Mouse (Mus musculus): Measurements from ENCODE around the gene Syt7. TPM values are rescaled to one million over a fixed set of nuclear protein-coding genes. Genes with fewer than 3 reads are reported as not detected.

Syt7 gene
- polyA plus RNA-seq, 1 experiment from 2014 or later = 2.1 TPM

DNA sequence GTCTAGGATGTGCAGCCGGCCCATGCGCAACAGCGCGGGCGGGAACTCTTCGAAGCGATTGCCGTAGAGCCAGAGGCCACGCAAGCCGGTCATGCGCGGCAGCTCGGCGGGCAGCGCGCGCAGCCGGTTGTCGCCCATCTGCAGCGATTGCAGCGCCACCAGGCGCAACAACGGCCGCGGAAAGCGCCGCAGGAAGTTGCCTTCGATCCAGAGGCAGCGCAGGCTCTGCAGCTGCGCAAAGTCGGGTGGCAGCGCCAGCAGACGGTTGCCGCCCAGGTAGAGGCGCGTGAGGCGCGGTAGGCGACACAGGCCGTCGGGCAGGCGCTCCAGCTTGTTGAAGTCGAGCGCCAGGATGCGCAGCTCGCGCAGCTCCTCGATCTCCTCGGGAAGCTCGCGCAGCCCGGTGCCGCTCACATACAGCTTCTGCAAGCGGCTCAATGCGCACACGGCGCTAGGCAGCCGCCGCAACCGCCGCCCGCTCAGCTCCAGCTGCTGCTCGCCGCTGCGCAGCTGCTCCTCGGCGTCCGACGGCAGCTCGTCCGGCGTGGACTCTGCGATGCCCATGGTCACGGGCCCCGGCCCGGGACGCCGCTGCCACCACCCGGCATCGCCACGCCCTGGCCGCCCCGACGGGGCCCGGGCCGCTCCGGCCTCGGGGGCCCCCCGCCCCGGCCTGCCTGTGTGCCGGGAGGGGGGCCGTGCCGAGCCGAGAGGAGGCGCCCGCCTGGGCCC is 68.0 kb downstream of the Syt7 start, which contains the start of gene Lrrc10b:
Gene Lrrc10b, minus strand, starts transcription at position 722 of the 732 bp plus-strand sequence.
- Histone ChIP-seq H3K27ac (ENCODE audit: low read depth, low read length) (no peak within 1 kb of the TSS), H3K27me3 (ENCODE audit: control insufficient read depth, insufficient read depth, low read length) (peaks cover 52% of the 10 kb centered on the region), H3K4me1 (ENCODE audit: control insufficient read depth, insufficient read depth, low read length) (peaks cover 17% of the 10 kb centered on the region; the same call in 1 of the 2 replicates), H3K4me2 (replicated peaks; ENCODE audit: low read depth, low read length) (peak within 1 kb of the TSS; percentile 97), H3K9me3 (ENCODE audit: control insufficient read depth, low read length) (no peaks in the 10 kb centered on the region), H3K36me3 (ENCODE audit: control insufficient read depth, insufficient read depth, low read length) (no peaks in the 10 kb centered on the region), H3K9ac (ENCODE audit: low read depth, low read length) (peak within 1 kb of the TSS; percentile 45), H3K4me3 (ENCODE audit: low read length) (peak within 1 kb of the TSS; percentile 50)
- under 1% methylated on average over 81 of the region's 96 CpGs for WGBS
- peak; percentile 45 for ATAC-seq (ENCODE audit: low FRiP score, low TSS enrichment)

GRCm38 (mm10) chr19:10457484-10457800 is 68.6 kb downstream of the Syt7 start:
- WGBS = 0% methylated on average over 26 of the region's 34 CpGs
- peaks cover 51% of the 10 kb centered on the region for H3K27me3 ChIP-seq (ENCODE audit: control insufficient read depth, insufficient read depth, low read length)
- H3K4me3 ChIP-seq (ENCODE audit: low read length) = peak overlapping the region; percentile 50
- peak overlapping the region; percentile 45; the same call in 1 of the 2 replicates for H3K9ac ChIP-seq (ENCODE audit: low read depth, low read length)
- no peak overlapping the region for H3K27ac ChIP-seq (ENCODE audit: low read depth, low read length)
- H3K9me3 ChIP-seq (ENCODE audit: control insufficient read depth, low read length) = no peaks in the 10 kb centered on the region
- peaks cover 23% of the 10 kb centered on the region; the same call in 1 of the 2 replicates for H3K4me1 ChIP-seq (ENCODE audit: control insufficient read depth, insufficient read depth, low read length)
- peak; percentile 93 for ATAC-seq (ENCODE audit: low FRiP score, low TSS enrichment)
- H3K36me3 ChIP-seq (ENCODE audit: control insufficient read depth, insufficient read depth, low read length) = no peaks in the 10 kb centered on the region
- peak overlapping the region; percentile 97 for H3K4me2 ChIP-seq (replicated peaks; ENCODE audit: low read depth, low read length)

DNA sequence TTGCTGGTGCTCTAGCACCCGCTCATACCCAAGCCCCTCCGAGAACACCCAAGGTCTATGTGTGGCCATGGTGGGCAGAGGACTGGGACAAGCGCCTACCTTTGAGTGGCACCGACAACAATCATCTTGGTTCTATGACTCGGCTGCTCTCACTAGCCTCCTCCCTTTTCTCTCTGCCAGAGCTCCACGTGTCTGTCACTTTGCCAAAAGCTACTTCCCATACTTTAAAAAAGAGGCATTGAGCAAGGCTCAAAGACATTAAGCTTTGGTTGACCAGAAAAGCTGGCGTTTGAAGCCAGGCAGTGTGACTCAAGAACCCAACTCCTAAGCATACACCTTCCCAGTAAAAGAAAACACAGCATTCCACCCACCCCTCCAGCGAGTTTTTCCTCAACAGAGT is 69.2 kb downstream of the Syt7 start:
- Histone ChIP-seq H3K4me2 (replicated peaks; ENCODE audit: low read depth, low read length) (peak overlapping the region; percentile 97), H3K27me3 (ENCODE audit: control insufficient read depth, insufficient read depth, low read length) (peaks cover 51% of the 10 kb centered on the region), H3K9ac (ENCODE audit: low read depth, low read length) (no peak overlapping the region), H3K4me1 (ENCODE audit: control insufficient read depth, insufficient read depth, low read length) (peaks cover 23% of the 10 kb centered on the region; the same call in 1 of the 2 replicates), H3K36me3 (ENCODE audit: control insufficient read depth, insufficient read depth, low read length) (no peaks in the 10 kb centered on the region), H3K9me3 (ENCODE audit: control insufficient read depth, low read length) (no peaks in the 10 kb centered on the region), H3K27ac (ENCODE audit: low read depth, low read length) (no peak overlapping the region), H3K4me3 (ENCODE audit: low read length) (peak overlapping the region; percentile 50)
- WGBS = 24% methylated on average over 8 of the region's 8 CpGs
- peak; percentile 10 for ATAC-seq (ENCODE audit: low FRiP score, low TSS enrichment)

- ATAC-seq (ENCODE audit: low FRiP score, low TSS enrichment) = no peak
- Histone ChIP-seq H3K9me3 (ENCODE audit: control insufficient read depth, low read length) (no peaks in the 10 kb centered on the region), H3K4me2 (replicated peaks; ENCODE audit: low read depth, low read length) (no peak overlapping the region), H3K4me3 (ENCODE audit: low read length) (no peak overlapping the region), H3K9ac (ENCODE audit: low read depth, low read length) (no peak overlapping the region), H3K27me3 (ENCODE audit: control insufficient read depth, insufficient read depth, low read length) (peaks cover 49% of the 10 kb centered on the region), H3K4me1 (ENCODE audit: control insufficient read depth, insufficient read depth, low read length) (peaks cover 23% of the 10 kb centered on the region; the same call in 1 of the 2 replicates), H3K27ac (ENCODE audit: low read depth, low read length) (no peak overlapping the region), H3K36me3 (ENCODE audit: control insufficient read depth, insufficient read depth, low read length) (no peaks in the 10 kb centered on the region)
- 57% methylated on average over 11 of the region's 11 CpGs for WGBS
These were observed 71.0 kb downstream of the Syt7 start for GRCm38 (mm10) chr19:10459907-10460306.

- WGBS = 27% methylated on average over 7 of the region's 7 CpGs
- ATAC-seq (ENCODE audit: low FRiP score, low TSS enrichment) = no peak
- Histone ChIP-seq H3K4me2 (replicated peaks; ENCODE audit: low read depth, low read length) (no peak overlapping the region), H3K9ac (ENCODE audit: low read depth, low read length) (no peak overlapping the region), H3K36me3 (ENCODE audit: control insufficient read depth, insufficient read depth, low read length) (no peaks in the 10 kb centered on the region), H3K9me3 (ENCODE audit: control insufficient read depth, low read length) (no peaks in the 10 kb centered on the region), H3K27ac (ENCODE audit: low read depth, low read length) (no peak overlapping the region), H3K27me3 (ENCODE audit: control insufficient read depth, insufficient read depth, low read length) (peaks cover 34% of the 10 kb centered on the region), H3K4me3 (ENCODE audit: low read length) (no peak overlapping the region), H3K4me1 (ENCODE audit: control insufficient read depth, insufficient read depth, low read length) (peaks cover 14% of the 10 kb centered on the region; the same call in 1 of the 2 replicates)
These were observed 72.7 kb downstream of the Syt7 start for GRCm38 (mm10) chr19:10461584-10461983.

DNA sequence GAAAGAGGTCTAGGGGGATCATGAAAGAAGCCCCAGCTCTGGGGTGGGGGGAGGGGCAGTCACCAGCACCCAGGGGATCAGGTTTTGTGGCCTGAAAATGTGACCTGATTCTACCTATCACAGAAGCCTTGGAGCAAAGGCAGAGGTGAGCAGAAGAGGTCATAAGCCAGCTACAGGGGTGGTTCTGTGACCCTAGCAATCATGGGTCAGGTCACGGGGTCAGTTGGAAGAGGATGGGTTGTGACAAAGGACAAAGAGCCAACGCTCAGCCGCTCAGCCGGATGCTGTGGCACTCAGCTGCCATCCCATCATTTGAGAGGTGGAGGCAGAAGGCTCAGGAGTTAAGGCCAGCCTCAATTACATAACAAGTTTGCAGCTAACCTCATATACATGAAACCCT is 75.5 kb downstream of the Syt7 start:
- peaks cover 7% of the 10 kb centered on the region; the same call in 1 of the 2 replicates for H3K27me3 ChIP-seq (ENCODE audit: control insufficient read depth, insufficient read depth, low read length)
- no peak overlapping the region for H3K4me2 ChIP-seq (replicated peaks; ENCODE audit: low read depth, low read length)
- 33% methylated on average over 4 of the region's 4 CpGs for WGBS
- no peaks in the 10 kb centered on the region for H3K9me3 ChIP-seq (ENCODE audit: control insufficient read depth, low read length)
- H3K4me3 ChIP-seq (ENCODE audit: low read length) = no peak overlapping the region
- H3K9ac ChIP-seq (ENCODE audit: low read depth, low read length) = no peak overlapping the region
- H3K27ac ChIP-seq (ENCODE audit: low read depth, low read length) = no peak overlapping the region
- H3K4me1 ChIP-seq (ENCODE audit: control insufficient read depth, insufficient read depth, low read length) = 0 out of 2 replicates have a peak, but pooled peaks cover 7% of the 10 kb centered on the region
- H3K36me3 ChIP-seq (ENCODE audit: control insufficient read depth, insufficient read depth, low read length) = no peaks in the 10 kb centered on the region
- ATAC-seq (ENCODE audit: low FRiP score, low TSS enrichment) = no peak

GRCm38 (mm10) chr19:10469171-10469658 is 80.3 kb downstream of the Syt7 start:
- Histone ChIP-seq H3K9me3 (ENCODE audit: control insufficient read depth, low read length) (no peaks in the 10 kb centered on the region), H3K4me2 (replicated peaks; ENCODE audit: low read depth, low read length) (no peak overlapping the region), H3K4me1 (ENCODE audit: control insufficient read depth, insufficient read depth, low read length) (no peaks in the 10 kb centered on the region), H3K9ac (ENCODE audit: low read depth, low read length) (no peak overlapping the region), H3K4me3 (ENCODE audit: low read length) (no peak overlapping the region), H3K27ac (ENCODE audit: low read depth, low read length) (no peak overlapping the region), H3K36me3 (ENCODE audit: control insufficient read depth, insufficient read depth, low read length) (no peaks in the 10 kb centered on the region), H3K27me3 (ENCODE audit: control insufficient read depth, insufficient read depth, low read length) (no peaks in the 10 kb centered on the region)
- 29% methylated on average over 8 of the region's 8 CpGs for WGBS
- ATAC-seq (ENCODE audit: low FRiP score, low TSS enrichment) = peak; percentile 55

GRCm38 (mm10) chr19:10472958-10473357 is 84.1 kb downstream of the Syt7 start:
- Histone ChIP-seq H3K9me3 (ENCODE audit: control insufficient read depth, low read length) (no peaks in the 10 kb centered on the region), H3K4me3 (ENCODE audit: low read length) (no peak overlapping the region), H3K36me3 (ENCODE audit: control insufficient read depth, insufficient read depth, low read length) (no peaks in the 10 kb centered on the region), H3K9ac (ENCODE audit: low read depth, low read length) (no peak overlapping the region), H3K4me1 (ENCODE audit: control insufficient read depth, insufficient read depth, low read length) (no peaks in the 10 kb centered on the region), H3K27ac (ENCODE audit: low read depth, low read length) (no peak overlapping the region), H3K4me2 (replicated peaks; ENCODE audit: low read depth, low read length) (no peak overlapping the region), H3K27me3 (ENCODE audit: control insufficient read depth, insufficient read depth, low read length) (no peaks in the 10 kb centered on the region)
- WGBS = 75% methylated on average over 3 of the region's 3 CpGs
- ATAC-seq (ENCODE audit: low FRiP score, low TSS enrichment) = no peak

DNA sequence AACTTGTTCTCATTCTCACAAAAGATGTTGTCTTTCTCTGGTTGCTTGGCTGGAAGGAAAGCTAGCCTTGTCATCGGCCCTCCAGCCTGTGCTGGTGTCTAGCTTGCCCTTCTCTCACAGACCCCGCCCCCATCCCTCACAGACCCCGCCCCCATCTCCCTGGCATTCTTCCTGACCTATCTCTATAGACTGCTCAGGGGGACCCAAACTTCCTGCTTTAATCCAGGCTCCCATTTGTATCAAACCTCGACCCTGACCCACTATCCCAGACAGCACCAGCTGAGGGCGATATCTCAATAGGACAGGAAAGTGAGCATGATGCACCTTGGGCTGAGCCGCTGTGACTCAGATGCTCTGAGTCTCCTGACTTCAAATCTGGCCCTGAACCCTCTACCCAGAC is 84.9 kb downstream of the Syt7 start:
- no peak overlapping the region for H3K27ac ChIP-seq (ENCODE audit: low read depth, low read length)
- no peak overlapping the region for H3K9ac ChIP-seq (ENCODE audit: low read depth, low read length)
- H3K9me3 ChIP-seq (ENCODE audit: control insufficient read depth, low read length) = no peaks in the 10 kb centered on the region
- WGBS = 32% methylated on average over 6 of the region's 6 CpGs
- no peaks in the 10 kb centered on the region for H3K27me3 ChIP-seq (ENCODE audit: control insufficient read depth, insufficient read depth, low read length)
- H3K36me3 ChIP-seq (ENCODE audit: control insufficient read depth, insufficient read depth, low read length) = no peaks in the 10 kb centered on the region
- no peak overlapping the region for H3K4me2 ChIP-seq (replicated peaks; ENCODE audit: low read depth, low read length)
- no peaks in the 10 kb centered on the region for H3K4me1 ChIP-seq (ENCODE audit: control insufficient read depth, insufficient read depth, low read length)
- no peak overlapping the region for H3K4me3 ChIP-seq (ENCODE audit: low read length)
- 0 out of 2 replicates have a peak, but pooled peaks have one; percentile 20 for ATAC-seq (ENCODE audit: low FRiP score, low TSS enrichment)
